Mouse (Mus musculus) G1E (cell line): ENCODE measurements around the gene Dlst.

Source experiments
- CTCF ChIP-seq: IDR thresholded peaks from 2 replicates; pipeline ENCODE4 v1.5.1; 2012; ENCODE audit warnings: low read depth, low read length, inconsistent platforms, mixed read lengths
- GATA1 ChIP-seq: IDR thresholded peaks from 2 replicates; pipeline ENCODE4 v1.6.1; 2012; ENCODE audit warnings: borderline replicate concordance, low read length, inconsistent platforms, mixed read lengths
- GATA2 ChIP-seq: IDR thresholded peaks from 2 replicates; pipeline ENCODE4 v1.6.1; 2012; ENCODE audit warnings: low read depth, low read length, inconsistent platforms, borderline replicate concordance
- POLR2AphosphoS5 ChIP-seq: IDR thresholded peaks from 2 replicates; pipeline ENCODE4 v1.6.1; 2012; ENCODE audit warnings: low read depth, low read length, inconsistent platforms; ENCODE audit not compliant: insufficient replicate concordance
- TAL1 ChIP-seq: conservative IDR thresholded peaks from 2 replicates; pipeline ENCODE4 v1.6.1; 2012; ENCODE audit warnings: low read depth, low read length, inconsistent platforms, mixed read lengths

DNA sequence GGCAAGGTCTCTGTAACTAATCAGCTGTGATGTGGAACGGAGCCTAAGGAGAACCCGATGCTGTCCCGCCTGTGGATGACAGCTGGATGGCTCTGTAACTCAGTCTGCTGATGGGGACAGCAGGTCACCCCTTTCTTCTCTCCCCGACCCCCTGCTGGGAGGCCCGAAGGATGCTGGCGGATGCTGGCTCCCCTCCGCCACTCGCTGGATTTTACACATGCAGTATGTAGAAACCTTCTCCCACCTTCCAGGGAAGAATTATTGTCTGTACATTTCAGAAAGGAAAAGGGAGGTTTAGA lies 71.7 kb downstream of the Dlst start:
- TF ChIP-seq CTCF: no peak
- no peak for TF ChIP-seq GATA1
- TF ChIP-seq TAL1: no peak
- no peak for TF ChIP-seq GATA2
- no peak for TF ChIP-seq POLR2AphosphoS5
